Mouse (Mus musculus) thymus, adult 2 months (tissue): Measurements from ENCODE around the gene Greb1. TPM values are rescaled to one million over a fixed set of nuclear protein-coding genes. Genes with fewer than 3 reads are reported as not detected.

Experiments
- DNase-seq: peaks from one replicate; pipeline ENCODE4 v3.0.0; 2021
- H3K27ac ChIP-seq: fragments of 200-500 bp; 2 replicates; pipeline ENCODE4 v1.5.1; 2012; ENCODE audit warnings: low read length, control low read depth; ENCODE audit not compliant: control insufficient read depth, insufficient read depth
- H3K27me3 ChIP-seq: fragments of 200-500 bp; 2 replicates; pipeline ENCODE4 v1.6.1; 2012; ENCODE audit warnings: mild to moderate bottlenecking, low read length, moderate library complexity, mixed read lengths; ENCODE audit not compliant: control insufficient read depth, insufficient read depth
- H3K36me3 ChIP-seq: fragments of 200-500 bp; 2 replicates; pipeline ENCODE4 v1.6.1; 2012; ENCODE audit warnings: mild to moderate bottlenecking, low read length, moderate library complexity; ENCODE audit not compliant: control insufficient read depth, insufficient read depth
- H3K4me1 ChIP-seq: fragments of 200-500 bp; replicated peaks from 2 replicates; pipeline ENCODE4 v1.6.1; 2012; ENCODE audit warnings: low read length; ENCODE audit not compliant: control insufficient read depth, insufficient read depth
- H3K4me3 ChIP-seq: fragments of 200-500 bp; 2 replicates; pipeline ENCODE4 v1.5.1; 2012; ENCODE audit warnings: mild to moderate bottlenecking, low read length, control low read depth, moderate library complexity; ENCODE audit not compliant: control insufficient read depth, insufficient read depth
- CTCF ChIP-seq: fragments of 200-500 bp; IDR thresholded peaks from 2 replicates; pipeline ENCODE4 v1.5.1; 2012; ENCODE audit warnings: mild to moderate bottlenecking, control low read depth, low read length, moderate library complexity, borderline replicate concordance; ENCODE audit not compliant: control insufficient read depth, poor library complexity, insufficient read depth; ENCODE audit errors: extremely low read depth
- POLR2A ChIP-seq: fragments of 200-500 bp; IDR thresholded peaks from 2 replicates; pipeline ENCODE4 v1.6.1; 2012; ENCODE audit warnings: mild to moderate bottlenecking, low read length, control low read depth, moderate library complexity; ENCODE audit not compliant: control insufficient read depth, poor library complexity, insufficient read depth; ENCODE audit errors: extremely low read depth
- WGBS: fragments of 180-500 bp; shearing (Covaris S2); methylation state at CpG from one replicate; pipeline ENCODE4 v1.1.7; 2018; 5-methylcytosine and 5-hydroxymethylcytosine counted together
- polyA plus RNA-seq: library from polyadenylated mRNA; depleted of rRNA; stranded (reverse); fragments of >200 nt; gene quantifications from 2 replicates; pipeline ENCODE4 v1.2.3, GENCODE M21; 2012

Gene Greb1
- polyA plus RNA-seq, 1 experiment: 10.6 TPM

DNA sequence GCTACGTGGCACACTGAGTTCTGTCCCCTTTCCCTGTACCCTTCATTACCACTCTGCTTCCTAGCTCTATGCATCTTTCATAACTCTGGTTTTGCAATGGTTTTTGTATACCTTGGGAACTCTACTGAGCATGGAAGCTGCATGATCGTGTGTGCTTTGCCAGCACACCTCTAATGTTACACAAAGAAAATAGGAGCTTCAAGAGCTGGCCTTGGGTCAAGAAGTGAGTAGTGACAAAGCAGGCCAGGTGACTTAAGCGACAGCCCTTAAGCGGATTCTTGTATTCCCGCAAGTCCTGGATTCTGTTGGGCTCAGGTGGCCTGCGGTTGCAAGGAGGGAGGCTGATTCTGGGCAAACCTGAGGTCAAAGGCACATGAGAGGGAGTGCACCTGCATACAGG is 152.4 kb downstream of the Greb1 start:
- Histone ChIP-seq H3K36me3 (no peaks in the 10 kb centered on the region), H3K4me1 (no peaks in the 10 kb centered on the region), H3K4me3 (no peak overlapping the region), H3K27me3 (no peaks in the 10 kb centered on the region), H3K27ac (no peak overlapping the region)
- TF ChIP-seq CTCF: no peak
- no peak for TF ChIP-seq POLR2A
- 86% methylated on average over 6 of the region's 6 CpGs for WGBS
- no peak for DNase-seq

DNA sequence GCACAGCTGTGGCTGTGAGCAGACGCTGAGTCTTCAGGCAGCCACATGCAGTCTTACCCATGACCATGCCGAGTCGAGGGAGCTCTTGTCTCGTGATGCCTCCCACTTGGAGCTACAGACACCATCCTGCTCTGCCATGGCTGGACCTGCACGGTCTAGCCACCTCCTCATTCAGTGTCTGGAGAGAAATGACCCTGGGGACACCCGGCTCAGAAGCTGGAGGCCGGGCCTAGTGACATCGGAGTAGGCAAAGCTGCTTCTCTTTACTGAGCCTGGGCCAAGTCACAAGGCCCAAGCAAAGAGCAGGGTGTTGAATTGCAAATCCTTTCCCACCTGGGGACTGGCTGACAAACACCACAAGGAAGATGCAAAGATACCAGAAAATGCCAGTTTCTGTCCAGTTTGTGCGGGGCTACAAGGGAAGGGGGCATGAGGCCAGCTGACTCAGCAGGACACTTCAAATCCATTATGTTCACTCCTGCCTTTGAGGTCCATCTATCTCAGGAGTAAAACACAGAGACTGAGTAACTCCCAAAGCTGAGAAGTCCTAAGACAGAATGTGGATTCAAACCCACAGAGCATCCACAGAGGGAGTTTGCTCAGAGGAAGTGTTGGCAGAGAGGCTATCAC is 153.8 kb downstream of the Greb1 start:
- H3K36me3 ChIP-seq: no peaks in the 10 kb centered on the region
- H3K4me3 ChIP-seq: no peak overlapping the region
- no peaks in the 10 kb centered on the region for H3K4me1 ChIP-seq
- H3K27ac ChIP-seq: no peak overlapping the region
- no peak for DNase-seq
- TF ChIP-seq CTCF (no peak), POLR2A (no peak)
- WGBS: 67% methylated on average over 9 of the region's 9 CpGs
- no peaks in the 10 kb centered on the region for H3K27me3 ChIP-seq

DNA sequence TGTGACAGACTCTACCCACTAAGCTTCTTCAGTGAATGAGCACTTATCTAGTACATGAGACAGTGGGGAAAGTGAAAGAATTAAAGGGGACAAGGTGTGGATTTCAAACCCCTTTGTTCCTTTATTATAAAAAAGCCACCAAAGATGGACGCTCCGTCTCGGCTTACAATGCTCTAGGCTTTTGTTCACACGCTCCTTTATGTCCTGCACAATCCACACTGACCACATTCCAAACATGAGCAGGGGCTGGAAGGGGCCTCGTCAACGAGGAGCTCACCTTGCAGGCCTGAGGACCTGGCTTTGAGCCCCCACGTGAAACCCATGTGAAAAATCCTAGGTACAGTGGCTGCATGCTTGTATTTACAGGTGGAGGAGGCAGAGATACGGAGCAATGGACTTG is 156.0 kb downstream of the Greb1 start:
- Histone ChIP-seq H3K27ac (no peak overlapping the region), H3K4me1 (no peaks in the 10 kb centered on the region), H3K27me3 (no peaks in the 10 kb centered on the region), H3K36me3 (no peaks in the 10 kb centered on the region), H3K4me3 (no peak overlapping the region)
- TF ChIP-seq POLR2A (no peak), CTCF (no peak)
- DNase-seq: no peak
- WGBS: 87% methylated on average over 8 of the region's 8 CpGs

DNA sequence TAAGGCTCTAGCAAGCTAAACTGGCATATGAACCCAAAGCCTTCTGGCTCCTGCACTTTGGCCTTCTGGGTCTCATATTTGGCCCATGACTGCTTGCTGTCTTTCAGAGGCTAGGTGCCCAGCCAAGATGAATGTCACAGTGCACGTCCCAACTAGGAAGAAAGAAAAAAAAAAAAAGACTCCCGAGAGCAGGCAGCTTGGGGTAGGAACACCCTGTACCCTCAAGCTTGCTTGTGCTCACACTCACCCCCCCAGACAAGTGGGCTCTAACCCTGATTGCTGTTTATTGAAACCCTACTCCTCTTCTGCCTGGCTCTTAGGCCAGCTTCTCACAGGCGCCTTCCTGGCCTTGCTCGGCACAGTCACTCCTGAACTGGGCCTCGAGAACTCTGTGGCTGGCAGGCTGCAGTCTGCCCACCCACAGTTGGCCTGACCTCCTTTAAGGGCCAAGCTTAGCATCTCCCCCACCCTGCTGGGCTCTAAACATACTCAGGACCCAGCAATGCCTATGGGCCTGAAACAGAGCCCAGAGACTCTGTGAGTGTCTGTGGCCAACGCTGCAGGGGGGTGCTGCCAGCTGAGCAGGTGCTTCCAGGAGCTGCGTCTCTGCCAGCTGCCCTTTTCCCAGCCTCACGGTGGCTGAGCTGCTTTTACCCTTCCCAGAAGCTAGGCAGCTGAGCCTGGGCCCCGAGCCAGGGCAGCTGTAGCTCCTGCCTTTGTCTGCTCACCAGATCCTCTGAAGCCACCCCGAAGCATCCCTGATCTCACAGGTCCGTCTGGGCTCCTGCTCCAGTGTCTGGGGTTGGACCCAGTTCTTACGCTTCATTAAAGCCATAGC is 157.0 kb downstream of the Greb1 start:
- TF ChIP-seq CTCF: no peak
- no peak overlapping the region for H3K4me3 ChIP-seq
- H3K27ac ChIP-seq: no peak overlapping the region
- H3K36me3 ChIP-seq: no peaks in the 10 kb centered on the region
- H3K4me1 ChIP-seq: no peaks in the 10 kb centered on the region
- 78% methylated on average over 12 of the region's 12 CpGs for WGBS
- DNase-seq: no peak
- no peaks in the 10 kb centered on the region for H3K27me3 ChIP-seq

DNA sequence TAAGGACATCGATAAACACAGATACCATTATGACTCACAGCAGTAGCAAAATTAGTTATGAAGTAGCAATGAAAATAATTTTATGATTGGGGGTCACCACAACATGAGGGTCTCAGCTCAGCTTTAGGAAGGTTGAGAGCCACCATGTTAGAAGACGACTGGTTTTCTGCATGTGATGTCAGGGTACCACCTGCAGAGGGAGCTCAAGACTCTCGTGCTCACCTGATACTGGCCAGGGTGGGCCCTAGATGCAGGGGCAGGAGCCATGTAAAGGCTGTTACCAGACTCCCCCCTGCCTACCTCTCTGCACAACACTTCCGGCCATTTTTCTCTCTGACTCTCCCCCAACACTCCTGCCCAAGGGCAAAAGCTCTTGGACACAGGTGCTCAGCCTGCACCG is 158.7 kb downstream of the Greb1 start:
- peak; percentile 26 for DNase-seq
- no peak overlapping the region for H3K4me3 ChIP-seq
- TF ChIP-seq CTCF (no peak), POLR2A (no peak)
- no peaks in the 10 kb centered on the region for H3K36me3 ChIP-seq
- no peaks in the 10 kb centered on the region for H3K27me3 ChIP-seq
- H3K27ac ChIP-seq: no peak overlapping the region
- 63% methylated on average over 5 of the region's 5 CpGs for WGBS
- no peaks in the 10 kb centered on the region for H3K4me1 ChIP-seq

DNA sequence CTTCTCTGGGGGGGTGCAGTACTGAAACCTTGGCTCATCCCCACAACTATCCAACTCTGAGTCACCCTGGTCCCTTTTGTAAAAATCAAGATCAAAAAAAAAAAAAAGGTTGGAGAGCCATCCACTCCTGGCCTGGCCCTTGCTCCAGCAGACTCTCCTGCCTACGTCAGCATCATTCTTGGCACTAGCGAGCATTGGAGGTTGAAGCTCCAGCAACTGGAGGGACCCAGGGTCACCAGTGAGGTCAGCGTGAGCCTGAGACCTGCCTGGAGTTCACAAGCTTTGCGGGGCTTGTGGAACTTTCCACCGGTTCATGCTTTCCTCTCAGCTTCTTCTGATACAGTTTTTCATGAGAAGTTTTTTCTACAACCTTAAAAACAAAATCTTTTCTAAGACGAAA is 160.6 kb downstream of the Greb1 start:
- no peak for TF ChIP-seq POLR2A
- no peak for TF ChIP-seq CTCF
- 93% methylated on average over 6 of the region's 6 CpGs for WGBS
- H3K27ac ChIP-seq: no peak overlapping the region
- H3K4me1 ChIP-seq: no peaks in the 10 kb centered on the region
- H3K27me3 ChIP-seq: no peaks in the 10 kb centered on the region
- DNase-seq: no peak
- H3K4me3 ChIP-seq: no peak overlapping the region
- no peaks in the 10 kb centered on the region for H3K36me3 ChIP-seq
